8 mouse cellular contexts compared by ENCODE assay signal in genomic region chr9:57560861-57561710, GRCm38 (mm10). TPM values are rescaled to one million over a fixed set of nuclear protein-coding genes. Genes with fewer than 3 reads are reported as not detected.
DNase-seq lines count a peak whose midpoint lies in the region; ATAC-seq and TF ChIP-seq lines count a peak whose summit lies in the region.

Gene Scamp2, plus strand, starts transcription at chr9:57560943.

- DNase-seq in 3134 (ENCODE audit: extremely low read depth, insufficient read length, low spot score), result peak; percentile 95
- peak; percentile 96 to 97 for DNase-seq in adrenal gland, postnatal 36 days
- peak; percentile 96 for DNase-seq in heart, adult 2 months
- peak; percentile 94 to 96 for DNase-seq in kidney, adult 8-10 months
- peak; percentile 93 to 94 for DNase-seq in spleen, postnatal 10 days (ENCODE audit: low spot score in 2 of 2)

- no peaks in the 10 kb centered on the region for H3K9me3 ChIP-seq in embryonic facial prominence, embryonic 13.5 days
- no peaks in the 10 kb centered on the region for H3K9me3 ChIP-seq in limb, embryonic 13.5 days
- no peaks in the 10 kb centered on the region for H3K9me3 ChIP-seq in midbrain, embryonic 16.5 days (replicated peaks; ENCODE audit: control insufficient read depth, low read length, poor library complexity, severe bottlenecking)

- peak within 1 kb of the TSS; percentile 77; the same call in 1 of the 2 replicates for H3K27ac ChIP-seq in embryonic facial prominence, embryonic 13.5 days
- peak within 1 kb of the TSS; percentile 94 for H3K27ac ChIP-seq in heart, adult 2 months
- peak within 1 kb of the TSS; percentile 39; the same call in 1 of the 2 replicates for H3K27ac ChIP-seq in limb, embryonic 13.5 days
- H3K27ac ChIP-seq in midbrain, embryonic 16.5 days (ENCODE audit: low read length), result peak within 1 kb of the TSS; percentile 93

- H3K36me3 ChIP-seq in embryonic facial prominence, embryonic 13.5 days, result no peaks in the 10 kb centered on the region
- H3K36me3 ChIP-seq in heart, adult 2 months (ENCODE audit: control insufficient read depth, insufficient read depth, low read length), result peaks cover 2% of the 10 kb centered on the region
- H3K36me3 ChIP-seq in limb, embryonic 13.5 days, result no peaks in the 10 kb centered on the region
- H3K36me3 ChIP-seq in midbrain, embryonic 16.5 days (ENCODE audit: control insufficient read depth, insufficient read depth, low read length), result no peaks in the 10 kb centered on the region

- peak within 1 kb of the TSS; percentile 84 for H3K4me2 ChIP-seq in embryonic facial prominence, embryonic 13.5 days
- peak within 1 kb of the TSS; percentile 77 for H3K4me2 ChIP-seq in limb, embryonic 13.5 days (replicated peaks)
- H3K4me2 ChIP-seq in midbrain, embryonic 16.5 days (ENCODE audit: low read length), result peak within 1 kb of the TSS; percentile 69

- peak; percentile 34 for TF ChIP-seq CTCF in heart, adult 2 months (IDR thresholded peaks at IDR 0.05)

- peak; percentile 76 for TF ChIP-seq EP300 in heart, adult 2 months (IDR thresholded peaks at IDR 0.05; ENCODE audit: insufficient read depth, low read depth, low read length)

- H3K4me1 ChIP-seq in embryonic facial prominence, embryonic 13.5 days, result peaks cover 33% of the 10 kb centered on the region
- peaks cover 15% of the 10 kb centered on the region for H3K4me1 ChIP-seq in heart, adult 2 months (ENCODE audit: control insufficient read depth, insufficient read depth, low read length)
- peaks cover 43% of the 10 kb centered on the region for H3K4me1 ChIP-seq in limb, embryonic 13.5 days
- H3K4me1 ChIP-seq in midbrain, embryonic 16.5 days (ENCODE audit: control insufficient read depth, insufficient read depth, low read length), result peaks cover 25% of the 10 kb centered on the region

- H3K27me3 ChIP-seq in embryonic facial prominence, embryonic 13.5 days, result no peaks in the 10 kb centered on the region; the same call in 1 of the 2 replicates
- H3K27me3 ChIP-seq in heart, adult 2 months (ENCODE audit: control insufficient read depth, insufficient read depth, low read length), result no peaks in the 10 kb centered on the region
- peaks cover 2% of the 10 kb centered on the region; the same call in 1 of the 2 replicates for H3K27me3 ChIP-seq in limb, embryonic 13.5 days
- H3K27me3 ChIP-seq in midbrain, embryonic 16.5 days (ENCODE audit: control insufficient read depth, insufficient read depth, low read depth, low read length), result no peaks in the 10 kb centered on the region

- TF ChIP-seq POLR2A in heart, adult 2 months (IDR thresholded peaks at IDR 0.05; ENCODE audit: insufficient read depth, low read depth, low read length), result peak; percentile 91

- peak within 1 kb of the TSS; percentile 69 for H3K4me3 ChIP-seq in embryonic facial prominence, embryonic 13.5 days
- peak within 1 kb of the TSS; percentile 94 for H3K4me3 ChIP-seq in heart, adult 2 months
- peak within 1 kb of the TSS; percentile 60 for H3K4me3 ChIP-seq in limb, embryonic 13.5 days
- H3K4me3 ChIP-seq in midbrain, embryonic 16.5 days (ENCODE audit: low read depth, low read length), result peak within 1 kb of the TSS; percentile 66

- peak; percentile 98 for ATAC-seq in embryonic facial prominence, embryonic 13.5 days (ENCODE audit: insufficient number of reproducible peaks, insufficient read depth, low FRiP score, low TSS enrichment, low read depth)
- ATAC-seq in limb, embryonic 13.5 days (ENCODE audit: low FRiP score, low read depth), result peak; percentile 99
- peak; percentile 100 for ATAC-seq in midbrain, embryonic 16.5 days

- intact Hi-C loops in heart, adult 2 months (cut with DNase I), result loop anchor here (2.0 to 5.0 kb wide), 2 partner anchors 22 to 119 kb away; partner anchors contain the start of gene Ppcdc

- H3K9ac ChIP-seq in embryonic facial prominence, embryonic 13.5 days, result peak within 1 kb of the TSS; percentile 84
- peak within 1 kb of the TSS; percentile 73 for H3K9ac ChIP-seq in heart, adult 2 months (ENCODE audit: low read depth, low read length)
- H3K9ac ChIP-seq in limb, embryonic 13.5 days, result peak within 1 kb of the TSS; percentile 67
- H3K9ac ChIP-seq in midbrain, embryonic 16.5 days (ENCODE audit: low read depth, low read length), result peak within 1 kb of the TSS; percentile 74

- no peaks in the 10 kb centered on the region for H3K79me2 ChIP-seq in heart, adult 2 months (replicated peaks; ENCODE audit: control insufficient read depth, insufficient read depth, low read length)

- under 1% methylated on average over 37 of the region's 37 CpGs for WGBS in embryonic facial prominence, embryonic 13.5 days
- WGBS in heart, adult 2 months, result under 1% methylated on average over 37 of the region's 37 CpGs
- 1% methylated on average over 37 of the region's 37 CpGs for WGBS in limb, embryonic 13.5 days
- under 1% methylated on average over 37 of the region's 37 CpGs for WGBS in midbrain, embryonic 16.5 days

RNA-seq across cellular contexts. Expression of gene Scamp2, which starts in this region (rescaled TPM):
- 10 to 100 TPM; 56.4 to 56.9 TPM for total RNA-seq in adrenal gland, postnatal 36 days (2021)
- 54.2 and 61.7 TPM in 2 replicates for polyA plus RNA-seq in embryonic facial prominence, embryonic 13.5 days (2015; fragmentation: Nextera tagmentation; extraction: Ambion mirVana)
- 10 to 100 TPM; 25.7 to 26.7 TPM for total RNA-seq in heart, adult 2 months (2021)
- polyA plus RNA-seq in heart, adult 2 months (2012; rRNA removed), result 43.9 and 54.8 TPM in 2 replicates
- 67.1 and 69.1 TPM in 2 replicates for polyA plus RNA-seq in limb, embryonic 13.5 days (2015; fragmentation: Nextera tagmentation; extraction: Ambion mirVana)
- polyA plus RNA-seq in midbrain, embryonic 16.5 days (2015; fragmentation: Nextera tagmentation; extraction: Ambion mirVana), result 44.1 and 44.2 TPM in 2 replicates

Comparison
In these comparisons a context has a peak if more than half of its experiments do, and no peak if none do; other contexts are left out.
1. Peak in every context shown above with its lines: DNase-seq, ATAC-seq, H3K4me3 ChIP-seq and H3K27ac ChIP-seq.
2. H3K27ac ChIP-seq: peak in every context shown above with its lines; median percentile 94 in heart, adult 2 months; 93 in midbrain, embryonic 16.5 days; 77 in embryonic facial prominence, embryonic 13.5 days; 39 in limb, embryonic 13.5 days.